Comparison of ENCODE assay signal across 15 mouse cellular contexts in genomic region chr17:43997514-43997913, GRCm38 (mm10).
DNase-seq lines count a peak whose midpoint lies in the region; ATAC-seq and TF ChIP-seq lines count a peak whose summit lies in the region.
"Had no signal": no experiment of that assay in that cellular context is flagged by ENCODE, and none has a peak within 500 bp of the region (broad histone marks: within the 10 kb centered on the region; RNA-seq: fewer than 3 reads in every experiment).

No protein-coding gene starts in this region.

- H3K27ac ChIP-seq in heart, embryonic 12.5 days (ENCODE audit: poor library complexity, severe bottlenecking): no peak overlapping the region
- no peak overlapping the region for H3K27ac ChIP-seq in heart, embryonic 10.5 days
- peak overlapping the region; percentile 16; the same call in 1 of the 2 replicates for H3K27ac ChIP-seq in left cerebral cortex, adult 2 months
- H3K27ac ChIP-seq: embryonic facial prominence, embryonic 13.5 days; heart, embryonic 15.5 days; limb, embryonic 13.5 days had no signal

- H3K36me3 ChIP-seq in heart, embryonic 12.5 days: no peaks in the 10 kb centered on the region
- H3K36me3 ChIP-seq in heart, embryonic 10.5 days: no peaks in the 10 kb centered on the region
- H3K36me3 ChIP-seq: embryonic facial prominence, embryonic 13.5 days; heart, embryonic 15.5 days; limb, embryonic 13.5 days had no signal

- H3K9ac ChIP-seq in heart, embryonic 12.5 days: no peak overlapping the region
- H3K9ac ChIP-seq: embryonic facial prominence, embryonic 13.5 days; heart, embryonic 15.5 days; limb, embryonic 13.5 days had no signal

- no peaks in the 10 kb centered on the region for H3K27me3 ChIP-seq in heart, embryonic 12.5 days (replicated peaks)
- no peaks in the 10 kb centered on the region for H3K27me3 ChIP-seq in heart, embryonic 10.5 days (ENCODE audit: insufficient read depth, poor library complexity, severe bottlenecking)
- H3K27me3 ChIP-seq: heart, embryonic 15.5 days; limb, embryonic 13.5 days had no signal

- H3K4me2 ChIP-seq in heart, embryonic 12.5 days: peak overlapping the region; percentile 18; the same call in 1 of the 2 replicates
- H3K4me2 ChIP-seq: embryonic facial prominence, embryonic 13.5 days; heart, embryonic 15.5 days; limb, embryonic 13.5 days had no signal

- peaks cover 6% of the 10 kb centered on the region; the same call in 1 of the 2 replicates for H3K9me3 ChIP-seq in heart, embryonic 12.5 days (replicated peaks)
- no peaks in the 10 kb centered on the region for H3K9me3 ChIP-seq in heart, embryonic 10.5 days
- H3K9me3 ChIP-seq: embryonic facial prominence, embryonic 13.5 days; heart, embryonic 15.5 days; limb, embryonic 13.5 days had no signal

- 25% methylated on average over 7 of the region's 7 CpGs for WGBS in heart, embryonic 12.5 days
- WGBS in heart, embryonic 10.5 days: 53% methylated on average over 7 of the region's 7 CpGs

- intact Hi-C loops in left cerebral cortex, adult 2 months (cut with DNase I): no loop called here
- intact Hi-C loops in left cerebral cortex, postnatal 4 days (cut with DNase I): no loop called here

- DNase-seq in heart, embryonic 10.5 days (ENCODE audit: low spot score): no peak
- DNase-seq in left cerebral cortex, adult 2 months (ENCODE audit: extremely low spot score in 1 of 2, low spot score in 2 of 2): no peak
- DNase-seq in left cerebral cortex, postnatal 4 days: no peak
- DNase-seq in c-Kit-positive CD71-positive TER-119-negative erythroid progenitor cells, embryonic 14.5 days (ENCODE audit: low read depth): peak; percentile 19
- DNase-seq in lung, adult 18-20 months: no peak
- no peak for DNase-seq in thymus, postnatal 36 days
- DNase-seq: adrenal gland, postnatal 14 days; B cell, adult 2 months; kidney, adult 2 months; lung, postnatal 14 days had no signal

- ATAC-seq in heart, embryonic 12.5 days (ENCODE audit: insufficient number of reproducible peaks, low FRiP score): no peak
- peak; percentile 72 for ATAC-seq in megakaryocyte-erythroid progenitor cell, adult 5-6 weeks (replicated peaks; ENCODE audit: low FRiP score, low TSS enrichment, poor library complexity, severe bottlenecking)

- H3K4me1 ChIP-seq in heart, embryonic 12.5 days (replicated peaks): peaks cover 26% of the 10 kb centered on the region
- H3K4me1 ChIP-seq in heart, embryonic 10.5 days: peaks cover 17% of the 10 kb centered on the region; the same call in 1 of the 2 replicates
- H3K4me1 ChIP-seq: limb, embryonic 13.5 days had no signal

- H3K4me3 ChIP-seq in heart, embryonic 12.5 days: no peak overlapping the region
- H3K4me3 ChIP-seq in heart, embryonic 10.5 days: no peak overlapping the region
- H3K4me3 ChIP-seq in left cerebral cortex, adult 2 months: no peak overlapping the region
- H3K4me3 ChIP-seq: embryonic facial prominence, embryonic 13.5 days; heart, embryonic 15.5 days; limb, embryonic 13.5 days had no signal

- no peak for TF ChIP-seq CTCF in left cerebral cortex, adult 2 months (IDR thresholded peaks at IDR 0.05)
